Comparison of ENCODE assay signal across 14 mouse cellular contexts in the genomic region with DNA sequence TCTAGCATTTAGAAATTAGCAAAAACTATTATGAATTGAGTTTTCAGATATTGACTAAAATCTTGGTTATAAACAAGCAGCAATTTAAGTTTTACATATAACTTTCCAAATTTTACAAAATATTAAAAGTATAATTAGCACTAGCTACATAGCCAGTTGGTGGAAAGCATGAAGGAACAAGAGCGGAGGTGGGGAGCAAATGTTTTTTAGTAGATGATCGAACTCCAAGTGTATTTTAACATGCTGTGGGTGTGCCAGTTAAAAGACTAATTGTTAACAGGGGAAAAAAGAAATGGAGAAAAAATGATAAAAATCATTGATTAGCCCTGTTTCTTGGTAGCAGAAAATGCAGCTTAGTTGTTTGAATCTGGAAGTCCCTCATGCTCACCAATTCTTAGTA.
"Had no signal": no experiment of that assay in that cellular context is flagged by ENCODE, and none has a peak within 500 bp of the region (broad histone marks: within the 10 kb centered on the region; RNA-seq: fewer than 3 reads in every experiment).

No protein-coding gene starts in this region.

- H3K9me3 ChIP-seq: midbrain, embryonic 10.5 days; midbrain, embryonic 12.5 days; neural tube, embryonic 12.5 days; stomach, embryonic 15.5 days had no signal

- H3K4me2 ChIP-seq: lung, embryonic 14.5 days; midbrain, embryonic 12.5 days; neural tube, embryonic 12.5 days; stomach, embryonic 15.5 days had no signal

- H3K9ac ChIP-seq: lung, embryonic 14.5 days; midbrain, embryonic 12.5 days; neural tube, embryonic 12.5 days; stomach, embryonic 15.5 days had no signal

- H3K4me1 ChIP-seq: midbrain, embryonic 10.5 days; midbrain, embryonic 12.5 days; neural tube, embryonic 12.5 days; stomach, embryonic 15.5 days had no signal

- H3K4me3 ChIP-seq: midbrain, embryonic 10.5 days; midbrain, embryonic 12.5 days; neural tube, embryonic 12.5 days; stomach, embryonic 15.5 days had no signal

- H3K27ac ChIP-seq: midbrain, embryonic 10.5 days; midbrain, embryonic 12.5 days; neural tube, embryonic 12.5 days; stomach, embryonic 15.5 days; stomach, postnatal 0 days had no signal

- H3K27me3 ChIP-seq: midbrain, embryonic 12.5 days; neural tube, embryonic 12.5 days; stomach, embryonic 15.5 days had no signal

- DNase-seq: lung, adult 18-20 months; lung, embryonic 14.5 days; lung, postnatal 10 days; lung, postnatal 4 days; midbrain, embryonic 14.5 days; right cerebral cortex, postnatal 14 days; thymus, adult 18-20 months; thymus, postnatal 14 days; thymus, postnatal 36 days had no signal

- H3K36me3 ChIP-seq: midbrain, embryonic 10.5 days; midbrain, embryonic 12.5 days; neural tube, embryonic 12.5 days; stomach, embryonic 15.5 days had no signal
